Mouse (Mus musculus) right cerebral cortex, adult 18-20 months (tissue): ENCODE data around the gene Adora3.

ENCODE experiments used
- DNase-seq: peaks from one replicate; pipeline ENCODE4 v3.0.0; 2022; ENCODE audit warnings: mixed read lengths

Adora3 gene

DNA sequence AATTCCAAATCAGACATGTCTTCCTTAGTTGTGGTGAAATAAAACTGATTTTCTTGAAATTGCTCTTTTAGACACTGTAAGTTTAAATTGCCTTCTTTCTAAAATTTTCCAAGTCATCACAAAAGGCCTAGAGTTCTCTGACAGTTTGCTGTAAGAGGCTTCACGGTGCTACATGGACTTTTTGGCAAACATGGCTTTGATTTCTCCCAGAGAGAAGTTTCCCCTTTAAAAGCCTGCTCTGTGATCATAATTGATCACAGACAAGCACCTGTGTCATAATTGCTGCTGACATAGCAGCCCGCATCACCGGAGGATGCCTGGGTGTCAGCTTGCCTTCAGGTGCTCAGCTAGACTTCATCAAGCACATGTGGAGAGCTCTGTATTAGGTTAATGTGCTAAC is at the start of gene Adora3, which contains the start of gene Tmigd3:
Adora3 (plus strand) TSS at position 301 of the 400 bp plus-strand sequence.
Tmigd3 (plus strand) TSS at position 346 of the 400 bp plus-strand sequence.
- no peak for DNase-seq

- DNase-seq, result no peak
These were observed 49.2 kb upstream of the Adora3 start for GRCm38 (mm10) chr3:105821504-105821903.

DNA sequence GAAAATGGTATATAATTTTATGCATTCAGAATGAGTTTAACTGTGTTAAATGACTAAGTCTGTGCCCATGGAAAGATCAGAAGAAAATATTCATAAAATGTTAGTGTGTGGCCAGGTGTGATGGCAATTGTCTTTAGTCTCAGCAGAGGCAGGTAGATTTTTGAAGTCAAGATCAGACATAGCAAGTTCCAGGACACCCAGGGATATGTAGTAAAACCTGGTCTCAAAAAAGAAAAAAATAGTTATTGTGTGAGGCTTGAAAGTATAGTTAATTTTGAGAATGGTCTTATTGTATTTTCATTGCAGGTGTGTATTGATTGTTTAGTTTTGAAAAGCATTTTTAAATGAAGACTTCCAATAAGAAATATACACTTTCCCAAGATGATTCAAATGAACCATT is 47.0 kb upstream of the Adora3 start:
- no peak for DNase-seq

DNA sequence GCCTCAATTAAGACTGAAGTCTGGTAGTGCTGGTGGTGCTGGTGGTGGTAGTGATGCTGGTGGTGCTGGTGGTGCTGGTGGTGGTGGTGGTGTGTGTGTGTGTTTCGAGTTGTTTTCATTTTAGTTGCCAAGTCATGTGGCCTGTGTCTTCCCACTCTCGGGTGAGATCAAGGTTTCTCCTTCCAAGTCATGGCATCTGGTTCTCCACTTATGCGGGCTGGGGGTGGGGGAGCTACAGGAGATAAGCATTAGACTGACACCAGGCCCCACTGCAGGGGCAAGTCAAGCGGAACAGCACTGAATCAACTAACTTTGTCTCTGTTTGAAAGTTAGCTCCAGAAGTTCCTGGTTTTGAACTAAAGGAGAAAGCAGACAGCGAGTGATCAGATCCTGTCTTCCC is 46.6 kb upstream of the Adora3 start:
- no peak for DNase-seq

DNA sequence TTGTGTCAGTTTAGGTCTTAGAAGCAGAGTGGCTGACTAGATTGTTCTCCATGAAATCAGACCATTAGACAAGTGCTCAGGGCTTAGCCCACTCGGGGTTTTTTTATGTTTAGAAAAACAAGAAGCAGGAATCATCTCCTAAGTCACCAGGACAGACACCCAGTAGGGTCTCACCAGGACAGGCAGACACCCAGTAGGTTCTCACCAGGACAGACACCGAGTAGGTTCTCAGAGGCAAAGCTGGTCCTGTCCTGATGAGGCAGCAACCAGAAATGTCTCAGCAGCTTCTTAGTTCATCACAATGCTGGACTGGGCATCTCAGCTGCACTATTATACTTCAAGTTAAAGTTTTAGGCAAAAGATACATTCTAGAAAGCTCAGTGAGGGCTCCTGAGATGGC is 46.0 kb upstream of the Adora3 start:
- no peak for DNase-seq

- no peak for DNase-seq
These were observed 45.0 kb upstream of the Adora3 start for GRCm38 (mm10) chr3:105825501-105826161.

DNA sequence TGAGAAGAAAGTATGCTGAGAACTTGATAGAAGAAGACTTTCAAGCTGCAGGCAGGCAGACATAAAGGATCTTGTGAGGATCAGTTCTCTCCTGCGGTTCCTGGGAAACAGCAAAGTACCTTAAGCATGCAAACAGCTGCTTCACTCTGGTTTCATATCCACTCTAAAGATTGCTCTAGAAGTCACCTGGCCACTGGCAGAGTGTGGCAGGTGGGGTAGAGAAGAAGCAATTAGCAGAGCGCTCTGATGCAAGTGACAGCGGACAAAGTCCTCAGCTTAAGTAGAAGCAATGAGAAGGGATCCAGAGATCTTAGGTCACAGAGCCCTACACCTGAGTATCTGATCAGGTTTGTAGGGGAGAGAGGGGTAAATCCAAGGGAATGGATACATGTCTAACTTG is 39.1 kb upstream of the Adora3 start:
- no peak for DNase-seq

DNA sequence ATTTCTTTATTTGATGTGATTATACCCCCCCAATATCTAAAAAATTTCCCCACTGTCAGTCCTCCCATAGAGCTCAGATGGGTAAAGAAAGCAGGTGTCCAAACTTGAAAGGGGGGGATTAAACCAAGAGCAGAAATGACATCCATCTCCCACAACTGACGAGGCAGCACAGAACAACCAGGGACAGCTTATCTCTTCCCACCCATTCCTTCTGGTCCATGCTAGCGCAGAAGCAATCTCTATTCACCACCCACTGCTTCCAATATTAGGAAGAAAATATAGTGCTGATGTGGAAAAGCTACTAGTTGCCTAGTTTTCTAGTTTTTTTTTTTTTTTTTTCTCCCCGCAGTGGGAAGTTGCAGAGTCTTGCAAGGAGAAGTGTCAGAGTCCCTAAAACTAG is 34.8 kb upstream of the Adora3 start:
- DNase-seq, result no peak

- no peak for DNase-seq
These were observed 33.8 kb upstream of the Adora3 start for GRCm38 (mm10) chr3:105836883-105837282.

GRCm38 (mm10) chr3:105838655-105839054 is 32.0 kb upstream of the Adora3 start:
- no peak for DNase-seq

GRCm38 (mm10) chr3:105839836-105840235 is 30.8 kb upstream of the Adora3 start:
- no peak for DNase-seq

GRCm38 (mm10) chr3:105846294-105847069 is 24.2 kb upstream of the Adora3 start:
- DNase-seq, result no peak

DNA sequence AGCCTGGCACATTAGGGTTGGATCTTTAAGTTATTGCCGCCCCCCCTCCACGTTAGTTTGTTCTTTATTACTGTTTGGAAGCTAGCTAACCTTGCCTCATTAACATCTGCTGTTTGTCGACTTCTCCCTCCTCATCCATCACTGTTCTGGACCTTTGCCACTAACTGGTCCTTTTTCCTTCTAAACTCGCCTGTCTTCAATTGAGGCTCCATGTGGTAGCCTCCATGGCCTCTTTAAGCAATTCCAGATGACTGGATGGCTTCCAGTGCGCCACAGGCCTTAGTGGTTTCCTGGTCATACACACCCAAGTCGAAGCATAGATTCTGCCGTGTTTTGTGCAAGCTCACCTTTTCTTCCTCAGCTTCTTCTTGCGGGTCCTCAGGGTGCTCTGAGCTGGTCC is 16.9 kb upstream of the Adora3 start:
- DNase-seq, result no peak

DNA sequence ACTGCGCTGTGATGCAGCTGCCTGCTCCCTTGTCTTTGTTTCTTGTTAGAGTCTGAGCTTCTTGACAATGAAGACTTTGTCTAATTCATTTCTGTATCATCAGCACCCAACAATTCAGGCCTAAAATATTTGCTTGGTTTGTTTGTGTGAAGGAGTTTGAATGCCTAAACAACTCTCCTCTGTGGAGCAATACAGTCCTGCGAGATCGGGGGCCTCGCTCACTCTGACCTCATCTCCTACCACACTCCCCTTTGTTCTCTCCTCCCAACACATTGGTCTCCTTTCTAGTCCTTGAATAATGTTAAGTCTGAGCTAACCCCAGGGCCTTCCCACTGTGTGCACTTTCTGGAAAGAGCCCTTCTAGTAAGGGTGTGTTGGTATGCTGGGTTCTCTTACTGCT is 15.9 kb upstream of the Adora3 start:
- DNase-seq, result peak; percentile 17

- no peak for DNase-seq
These were observed 13.1 kb upstream of the Adora3 start for GRCm38 (mm10) chr3:105857513-105857912.

DNA sequence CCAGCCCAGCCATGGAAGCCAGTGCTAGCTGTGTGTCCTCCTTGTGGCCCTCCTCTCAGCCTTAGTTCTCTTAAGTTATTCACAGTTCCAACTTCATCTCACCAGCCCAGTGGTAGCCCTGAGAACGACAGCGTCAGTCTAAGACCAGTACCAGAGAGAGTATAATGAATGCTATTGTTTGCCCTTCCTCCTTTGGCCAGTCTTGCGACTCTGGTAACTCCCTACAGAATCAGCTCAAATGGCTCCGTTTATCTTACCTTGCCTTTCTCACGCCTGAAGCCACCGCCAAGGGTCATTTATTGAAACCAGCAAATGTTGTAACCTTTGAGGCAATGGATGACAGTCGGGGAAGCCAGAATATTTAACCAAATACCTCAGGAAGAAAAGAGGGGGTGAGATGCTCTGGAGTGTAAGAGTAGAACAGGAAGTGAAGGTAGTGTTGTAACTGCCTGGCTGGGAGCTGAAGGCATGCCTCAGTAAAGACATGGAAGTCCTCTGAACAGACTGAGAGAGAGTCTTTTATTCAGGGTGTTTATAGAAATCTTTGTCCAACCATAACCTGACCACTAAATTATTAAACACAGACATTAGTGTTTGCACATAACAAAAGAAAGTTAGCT is 8.8 kb upstream of the Adora3 start:
- no peak for DNase-seq

- DNase-seq, result no peak
These were observed 6.5 kb upstream of the Adora3 start for GRCm38 (mm10) chr3:105864123-105864522.

DNA sequence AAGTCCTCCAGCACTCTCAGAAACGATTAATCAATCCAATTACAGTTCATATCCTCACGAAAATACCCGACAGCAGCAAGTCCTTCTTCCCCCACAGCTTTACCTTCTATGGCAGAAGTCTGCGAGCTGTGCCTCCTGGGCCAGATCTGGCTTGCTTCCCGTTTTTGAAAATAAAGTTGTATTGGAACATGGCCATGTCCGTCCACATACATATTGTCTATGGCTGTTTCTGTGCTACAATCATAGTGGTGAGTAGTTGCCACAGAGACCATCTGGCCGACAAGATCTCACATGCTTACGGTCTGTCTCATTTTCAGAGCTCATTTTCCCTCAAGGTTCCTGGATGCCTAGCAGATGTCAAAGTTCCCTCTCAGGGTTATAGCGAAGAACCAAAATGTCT is 5.5 kb upstream of the Adora3 start:
- peak; percentile 25 for DNase-seq

GRCm38 (mm10) chr3:105868135-105868534 is 2.5 kb upstream of the Adora3 start:
- DNase-seq, result no peak

GRCm38 (mm10) chr3:105872034-105872433 is 1.4 kb downstream of the Adora3 start:
- DNase-seq, result peak; percentile 33

DNA sequence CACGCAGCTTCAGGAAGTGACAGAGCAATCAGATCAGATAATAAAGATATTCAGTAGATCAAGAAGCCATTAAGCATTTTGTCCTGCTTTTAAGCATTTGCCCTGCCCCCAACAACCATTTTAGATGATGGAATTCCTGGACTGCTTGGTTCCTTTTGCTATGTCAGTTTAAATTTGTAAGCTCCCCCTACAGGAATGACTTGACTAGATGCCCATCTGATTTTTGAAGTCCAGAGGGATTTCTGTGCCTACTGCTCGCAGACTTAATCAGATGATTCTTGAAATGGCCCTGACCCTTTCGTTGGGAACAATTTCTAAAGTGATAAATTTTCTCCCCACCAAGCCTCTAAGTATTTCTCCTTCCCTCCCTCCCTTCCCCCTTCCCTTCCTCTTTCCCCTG is 1.9 kb downstream of the Adora3 start:
- no peak for DNase-seq

- no peak for DNase-seq
These were observed 3.1 kb downstream of the Adora3 start for GRCm38 (mm10) chr3:105873451-105874445.

- DNase-seq, result no peak
These were observed 5.4 kb downstream of the Adora3 start for GRCm38 (mm10) chr3:105876022-105876421.
